Mouse (Mus musculus): ENCODE data around the gene Ttc14.

Gene Ttc14

DNA sequence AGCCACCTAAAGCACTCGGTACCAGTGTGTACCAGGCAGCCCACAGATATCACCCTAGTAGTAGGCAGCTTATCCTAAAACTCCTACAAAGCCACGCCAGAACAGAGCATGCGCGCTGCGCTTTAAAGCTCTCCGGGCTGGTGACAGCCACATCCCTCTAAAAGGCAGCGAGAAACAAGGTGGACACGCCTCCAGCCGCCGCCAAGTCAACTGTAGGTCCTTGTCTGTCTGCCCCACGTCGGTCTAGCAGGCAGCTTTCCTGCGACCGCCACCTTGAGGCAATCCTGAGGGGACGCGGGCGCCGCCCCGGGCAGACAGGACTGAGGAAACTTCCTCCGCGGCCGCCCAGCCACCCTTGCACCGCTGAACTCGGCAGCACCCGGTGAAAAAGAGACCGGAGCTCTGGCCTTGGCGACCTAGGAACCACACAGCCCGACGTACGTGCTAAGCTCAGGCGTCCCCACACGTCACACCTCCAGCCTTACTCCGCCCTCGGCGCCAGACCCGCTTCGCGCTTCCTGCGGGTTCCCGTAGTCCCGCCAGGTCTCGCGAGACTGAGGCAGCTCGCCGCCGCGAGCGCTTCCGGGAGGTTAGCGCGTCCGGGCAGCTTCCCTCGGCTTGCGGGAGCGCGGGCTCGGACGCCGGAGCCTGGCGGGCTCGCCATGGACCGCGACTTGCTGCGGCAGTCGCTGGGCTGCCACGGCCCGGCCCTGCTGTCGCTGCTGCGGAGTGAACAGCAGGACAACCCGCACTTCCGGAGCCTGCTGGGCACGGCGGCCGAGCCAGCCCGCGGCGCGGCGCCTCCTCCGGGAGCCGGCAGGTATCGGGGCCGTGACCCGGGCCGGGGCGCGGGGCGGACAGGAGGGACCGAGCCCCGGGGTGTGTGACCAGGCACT, at the start of gene Ttc14:
TSS of gene Ttc14 (plus strand) at position 216 of the 896 bp plus-strand sequence.
- peak; percentile 98 for DNase-seq (ENCODE audit: low read depth)

DNA sequence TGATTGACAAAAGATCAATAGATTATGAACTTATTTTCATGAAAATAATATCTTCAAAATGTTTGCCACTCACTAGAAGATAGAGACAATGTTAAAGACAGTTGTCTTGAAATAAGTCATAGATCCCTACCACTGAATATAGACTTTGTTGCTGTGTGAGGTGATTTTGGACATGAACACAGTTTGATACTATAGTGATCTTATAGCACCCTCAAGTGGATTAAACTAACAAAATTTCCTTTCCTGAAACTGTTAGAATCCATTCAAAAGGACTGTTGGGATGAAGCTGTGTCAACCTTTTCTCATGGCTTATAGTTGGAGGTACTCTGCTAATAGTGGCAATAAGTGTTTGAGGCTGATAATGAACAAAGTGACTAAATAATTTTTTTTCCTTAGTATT, 8.7 kb upstream of the Ttc14 start:
- DNase-seq (ENCODE audit: low read depth), result peak; percentile 30

DNA sequence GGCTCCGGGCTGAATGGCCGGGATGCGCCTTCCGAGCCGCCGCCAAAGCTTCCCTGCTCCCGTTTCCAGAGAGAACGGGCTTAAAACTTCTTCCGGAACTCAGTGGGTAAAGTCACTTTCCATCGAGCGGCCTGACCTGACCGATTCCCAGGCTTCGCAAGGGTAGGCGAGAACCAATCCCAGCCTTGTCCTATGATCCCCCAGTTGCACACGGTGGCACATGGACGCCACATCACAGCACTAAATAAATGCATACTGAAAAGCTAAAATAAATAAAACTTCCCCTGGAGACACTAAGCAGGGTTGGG, 835 bp downstream of the Ttc14 start:
- DNase-seq (ENCODE audit: low read depth), result no peak

DNA sequence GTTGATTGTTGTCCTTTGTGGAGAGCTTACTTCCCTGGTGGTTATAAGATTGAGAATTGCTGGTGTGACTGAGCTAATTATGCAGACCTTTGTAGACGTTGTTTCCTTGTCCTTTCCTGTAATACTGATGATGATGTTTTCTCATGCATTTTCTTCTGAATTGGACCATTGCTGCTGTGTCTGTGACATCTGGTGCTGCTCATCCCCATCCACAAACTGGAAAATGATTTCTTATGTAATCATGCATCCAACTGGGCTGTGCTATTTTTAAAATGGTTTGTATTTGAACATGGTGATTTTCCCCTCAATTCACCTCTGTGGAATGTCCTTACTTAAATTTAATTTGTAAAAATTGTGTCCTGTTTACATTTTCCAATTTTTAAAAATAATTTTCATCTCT, 7.5 kb downstream of the Ttc14 start:
- DNase-seq (ENCODE audit: low read depth), result no peak

GRCm38 (mm10) chr3:33824135-33824946, 24.7 kb downstream of the Ttc14 start:
- peak; percentile 72 for DNase-seq (ENCODE audit: low read depth)

DNA sequence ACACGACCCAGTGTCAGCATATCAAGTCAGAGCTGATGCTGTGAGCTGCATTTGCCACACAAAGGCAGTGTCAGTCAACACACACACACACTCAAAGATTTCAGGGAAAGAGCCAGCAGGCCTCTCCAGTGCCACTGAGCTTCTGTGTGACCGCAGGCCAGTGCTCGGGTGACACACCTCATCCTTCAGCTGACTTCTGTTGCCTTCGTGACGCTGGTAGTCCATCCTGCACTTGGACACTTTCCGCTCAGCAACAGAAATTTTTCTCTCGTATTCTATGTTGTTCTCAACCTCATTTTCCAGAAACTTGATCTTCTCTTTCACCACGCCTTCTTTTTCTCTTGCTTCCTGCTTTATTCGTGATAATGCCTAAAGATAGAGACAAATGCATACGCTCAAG, 32.7 kb downstream of the Ttc14 start:
- DNase-seq (ENCODE audit: low read depth), result no peak

GRCm38 (mm10) chr3:33836576-33836975, 36.9 kb downstream of the Ttc14 start:
- DNase-seq (ENCODE audit: low read depth), result no peak

GRCm38 (mm10) chr3:33838877-33839276, 39.2 kb downstream of the Ttc14 start:
- DNase-seq (ENCODE audit: low read depth), result no peak

GRCm38 (mm10) chr3:33843801-33844632, 44.4 kb downstream of the Ttc14 start, which contains the start of gene Ccdc39:
TSS of gene Ccdc39 (minus strand) at chr3:33844310.
- peak; percentile 84 for DNase-seq (ENCODE audit: low read depth)

DNA sequence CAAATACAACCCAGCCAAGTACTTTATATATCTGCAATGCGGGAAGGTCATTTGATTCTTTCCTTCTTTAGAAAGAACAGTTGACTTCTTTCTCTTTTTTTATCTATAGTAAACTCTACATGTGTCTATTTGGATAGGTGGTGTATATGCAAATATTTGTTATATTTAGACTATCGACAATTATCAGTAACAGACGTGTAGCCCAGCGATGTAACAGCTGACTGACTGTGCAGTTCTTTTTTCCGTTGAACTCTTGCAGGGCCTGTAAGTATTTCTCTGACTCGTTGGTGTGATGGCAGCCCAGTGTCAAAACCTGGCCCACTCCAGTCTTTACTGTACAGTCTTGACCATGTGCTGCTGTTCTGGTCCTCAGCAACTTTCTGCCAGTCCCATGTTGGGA, 47.0 kb downstream of the Ttc14 start:
- no peak for DNase-seq (ENCODE audit: low read depth)

DNA sequence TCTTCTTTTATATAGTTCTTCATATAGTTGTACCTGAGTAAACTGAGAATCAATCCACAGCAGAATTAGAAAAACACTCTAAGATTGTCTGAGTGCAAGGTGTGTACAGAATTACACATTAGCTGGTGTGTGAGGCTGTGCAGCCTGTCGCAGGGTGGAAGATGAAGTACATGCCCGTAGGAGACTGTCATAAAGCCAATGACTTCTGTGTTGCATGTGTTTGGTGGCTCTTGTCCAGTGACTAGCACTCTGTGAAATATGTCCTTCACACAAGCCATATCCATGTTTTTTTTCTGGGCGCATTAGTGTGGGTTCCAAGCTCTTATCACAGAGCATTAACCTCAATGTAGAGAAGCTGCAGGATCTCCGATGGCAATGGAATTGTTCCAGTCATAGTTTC, 51.2 kb downstream of the Ttc14 start:
- DNase-seq (ENCODE audit: low read depth), result no peak

- DNase-seq (ENCODE audit: low read depth), result peak; percentile 14
Observed at GRCm38 (mm10) chr3:33853062-33853461, 53.4 kb downstream of the Ttc14 start.

DNA sequence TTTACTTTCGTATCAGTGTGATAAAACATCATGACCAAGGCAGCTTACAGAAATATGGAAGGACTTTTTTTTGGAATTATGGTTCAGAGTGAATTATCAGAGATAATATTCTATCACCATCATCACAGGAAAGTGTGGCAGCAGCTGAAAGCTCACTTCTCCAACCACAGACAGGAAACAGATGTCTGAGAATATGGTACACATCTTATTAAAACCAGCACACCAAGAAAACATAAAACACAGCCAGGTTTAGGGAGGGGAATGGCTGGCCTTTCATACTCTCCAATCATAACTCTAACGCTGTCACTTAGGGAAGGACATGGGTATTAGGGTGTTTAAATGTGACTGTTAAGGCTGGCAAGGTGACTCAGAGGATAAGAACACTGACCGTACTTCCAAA, 59.3 kb downstream of the Ttc14 start:
- DNase-seq (ENCODE audit: low read depth), result no peak

GRCm38 (mm10) chr3:33864000-33864540, 64.4 kb downstream of the Ttc14 start:
- DNase-seq (ENCODE audit: low read depth), result no peak

Data from NIH3T3 (cell line).